Mouse (Mus musculus): ENCODE measurements around the gene Bmpr1b. TPM values are rescaled to one million over a fixed set of nuclear protein-coding genes. Genes with fewer than 3 reads are reported as not detected.

Gene Bmpr1b
- polyA plus RNA-seq, 1 experiment from 2014 or later: 4.1 TPM

DNA sequence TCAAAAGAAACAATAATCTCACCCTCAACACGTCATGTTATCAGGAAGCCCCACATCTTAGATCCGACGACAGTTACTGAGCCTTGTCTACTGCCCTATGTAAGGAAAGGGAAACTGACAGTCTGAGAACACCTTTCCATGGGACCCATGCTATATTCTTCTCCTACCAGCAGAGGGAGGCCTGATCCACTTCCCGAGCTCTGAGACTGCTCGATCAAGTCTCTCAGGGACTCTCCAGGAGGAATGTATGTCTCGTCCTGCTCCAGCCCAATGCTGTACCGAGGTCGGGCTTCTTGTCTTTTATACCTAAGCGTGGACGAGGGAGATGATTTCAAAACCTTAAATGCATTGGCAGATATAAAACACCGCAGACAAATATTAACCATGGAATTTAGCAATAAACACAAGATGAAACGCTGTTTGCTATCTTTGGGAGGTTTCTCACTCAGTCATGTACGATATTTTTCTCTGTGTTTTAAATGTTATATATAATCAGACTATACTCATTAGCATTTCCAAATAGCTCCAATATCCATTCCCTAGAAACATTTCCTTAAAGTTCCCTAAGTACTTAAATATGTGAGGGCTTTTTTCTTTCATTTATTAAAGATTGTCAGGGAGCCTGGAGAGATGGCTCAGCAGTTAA lies 306.3 kb downstream of the Bmpr1b start:
- Histone ChIP-seq H3K27me3 (peaks cover 9% of the 10 kb centered on the region; the same call in 1 of the 2 replicates), H3K4me2 (peak overlapping the region; percentile 43), H3K9ac (no peak overlapping the region), H3K9me3 (no peaks in the 10 kb centered on the region), H3K27ac (no peak overlapping the region), H3K4me3 (no peak overlapping the region), H3K36me3 (no peaks in the 10 kb centered on the region), H3K4me1 (no peaks in the 10 kb centered on the region)
- ATAC-seq (ENCODE audit: insufficient number of reproducible peaks, insufficient read depth, low FRiP score, low TSS enrichment, low read depth): peak; percentile 71; the same call in 1 of the 2 replicates
- WGBS: 23% methylated on average over 13 of the region's 13 CpGs

DNA sequence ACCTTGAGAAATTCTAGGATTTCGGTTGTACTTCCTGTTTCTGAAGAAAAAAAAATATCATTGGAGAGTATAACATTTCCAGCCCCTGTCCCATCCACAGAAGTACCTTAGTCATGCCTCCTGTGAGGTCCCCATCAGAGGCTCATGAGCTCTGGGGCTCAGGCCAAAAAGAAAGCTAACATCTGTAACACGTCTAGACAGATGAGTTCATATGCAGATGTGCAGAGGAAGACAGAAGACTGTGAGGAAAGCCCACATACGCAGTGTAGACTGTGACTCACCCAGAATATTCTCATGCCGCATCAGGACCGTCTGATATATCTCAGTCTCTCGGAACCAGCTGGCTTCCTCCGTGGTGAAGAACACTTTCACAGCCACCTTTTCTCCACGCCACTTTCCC lies 312.1 kb downstream of the Bmpr1b start:
- H3K27me3 ChIP-seq: 0 out of 2 replicates have a peak, but pooled peaks cover 5% of the 10 kb centered on the region
- 75% methylated on average over 8 of the region's 8 CpGs for WGBS
- H3K9me3 ChIP-seq: no peaks in the 10 kb centered on the region
- no peaks in the 10 kb centered on the region for H3K36me3 ChIP-seq
- no peaks in the 10 kb centered on the region for H3K4me1 ChIP-seq
- H3K4me2 ChIP-seq: no peak overlapping the region
- no peak overlapping the region for H3K9ac ChIP-seq
- no peak overlapping the region for H3K27ac ChIP-seq
- ATAC-seq (ENCODE audit: insufficient number of reproducible peaks, insufficient read depth, low FRiP score, low TSS enrichment, low read depth): no peak
- no peak overlapping the region for H3K4me3 ChIP-seq

- 63% methylated on average over 4 of the region's 4 CpGs for WGBS
- H3K27ac ChIP-seq: no peak overlapping the region
- no peak for ATAC-seq (ENCODE audit: insufficient number of reproducible peaks, insufficient read depth, low FRiP score, low TSS enrichment, low read depth)
Measured at GRCm38 (mm10) chr3:141854339-141854738, 314.9 kb downstream of the Bmpr1b start.

DNA sequence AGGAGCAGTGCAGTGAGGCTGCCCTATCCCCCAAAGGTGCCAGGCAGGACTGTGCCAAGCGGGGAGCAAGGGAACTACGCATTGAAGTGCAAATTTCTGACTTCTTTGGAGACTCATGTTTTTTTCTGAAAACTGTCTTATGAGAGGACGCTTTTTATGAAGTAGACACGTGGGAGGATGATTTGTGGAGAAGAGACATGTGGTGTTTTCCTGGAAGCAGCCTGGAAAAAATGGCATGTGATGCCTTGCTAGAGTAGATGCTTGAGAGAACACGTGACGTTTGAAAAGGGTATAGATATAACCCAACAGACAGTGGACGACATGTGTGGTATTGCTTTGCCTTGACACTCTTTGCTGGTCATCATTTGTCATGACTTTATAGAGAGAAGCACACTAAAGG lies 319.1 kb downstream of the Bmpr1b start:
- H3K9me3 ChIP-seq: no peaks in the 10 kb centered on the region
- no peak overlapping the region for H3K4me2 ChIP-seq
- no peaks in the 10 kb centered on the region for H3K36me3 ChIP-seq
- H3K27ac ChIP-seq: no peak overlapping the region
- H3K4me1 ChIP-seq: no peaks in the 10 kb centered on the region
- no peaks in the 10 kb centered on the region for H3K27me3 ChIP-seq
- 79% methylated on average over 7 of the region's 7 CpGs for WGBS
- H3K9ac ChIP-seq: no peak overlapping the region
- no peak for ATAC-seq (ENCODE audit: insufficient number of reproducible peaks, insufficient read depth, low FRiP score, low TSS enrichment, low read depth)
- no peak overlapping the region for H3K4me3 ChIP-seq

More at GRCm38 (mm10) chr3:141854339-141854738, 314.9 kb downstream of the Bmpr1b start:
- H3K9ac ChIP-seq: no peak overlapping the region
- no peak overlapping the region for H3K4me2 ChIP-seq
- no peaks in the 10 kb centered on the region for H3K36me3 ChIP-seq
- H3K27me3 ChIP-seq: no peaks in the 10 kb centered on the region
- no peak overlapping the region for H3K4me3 ChIP-seq
- no peaks in the 10 kb centered on the region for H3K9me3 ChIP-seq
- no peaks in the 10 kb centered on the region for H3K4me1 ChIP-seq

DNA sequence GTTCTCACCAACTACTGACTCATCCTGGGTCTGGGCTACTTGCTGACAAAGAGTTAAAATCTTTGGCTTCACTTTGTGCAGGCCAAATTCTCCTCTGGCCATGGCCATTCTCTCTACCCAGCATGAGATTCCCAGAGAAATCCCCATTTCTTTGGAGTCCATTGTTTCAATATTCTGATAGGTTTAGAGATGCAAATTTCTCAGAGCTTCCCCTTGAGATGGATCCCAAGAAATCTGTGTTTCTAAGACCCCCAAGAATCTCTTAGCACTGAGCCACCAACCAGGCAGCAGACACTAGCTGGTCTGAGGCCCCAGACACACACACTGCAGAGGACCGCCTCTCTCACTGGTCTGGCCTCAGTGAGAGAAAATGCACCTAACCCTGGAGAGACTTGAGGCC lies 320.0 kb downstream of the Bmpr1b start:
- no peak overlapping the region for H3K27ac ChIP-seq
- H3K9me3 ChIP-seq: no peaks in the 10 kb centered on the region
- H3K4me2 ChIP-seq: no peak overlapping the region
- H3K4me3 ChIP-seq: no peak overlapping the region
- WGBS: 48% methylated on average over 1 of the region's 1 CpGs
- no peaks in the 10 kb centered on the region for H3K4me1 ChIP-seq
- H3K27me3 ChIP-seq: no peaks in the 10 kb centered on the region
- no peak overlapping the region for H3K9ac ChIP-seq
- H3K36me3 ChIP-seq: no peaks in the 10 kb centered on the region
- no peak for ATAC-seq (ENCODE audit: insufficient number of reproducible peaks, insufficient read depth, low FRiP score, low TSS enrichment, low read depth)

GRCm38 (mm10) chr3:141838864-141839263 lies 330.4 kb downstream of the Bmpr1b start:
- no peak overlapping the region for H3K4me3 ChIP-seq
- H3K9me3 ChIP-seq: no peaks in the 10 kb centered on the region
- no peak overlapping the region for H3K9ac ChIP-seq
- H3K4me2 ChIP-seq: no peak overlapping the region
- no peaks in the 10 kb centered on the region for H3K36me3 ChIP-seq
- no peak for ATAC-seq (ENCODE audit: insufficient number of reproducible peaks, insufficient read depth, low FRiP score, low TSS enrichment, low read depth)
- WGBS: 40% methylated on average over 7 of the region's 7 CpGs
- no peaks in the 10 kb centered on the region for H3K4me1 ChIP-seq
- H3K27me3 ChIP-seq: no peaks in the 10 kb centered on the region
- no peak overlapping the region for H3K27ac ChIP-seq

DNA sequence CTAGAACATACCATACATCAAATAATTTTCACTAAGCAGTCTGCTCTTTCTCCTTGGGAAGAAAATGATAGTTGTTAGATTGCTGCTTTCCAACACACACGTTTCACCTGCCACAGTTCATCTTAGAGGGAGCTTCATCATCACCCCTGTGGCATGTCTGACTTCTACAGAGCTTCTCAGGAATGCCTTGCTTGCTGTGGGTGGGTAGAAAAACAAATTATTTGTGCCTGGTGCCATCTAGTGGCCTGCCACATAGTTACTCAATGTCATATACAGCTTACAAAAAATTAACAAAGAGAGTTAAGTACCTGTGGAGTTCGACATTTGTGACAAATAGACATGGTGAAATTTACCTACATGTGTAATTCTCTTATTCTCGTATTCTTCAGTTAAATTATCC lies 338.1 kb downstream of the Bmpr1b start:
- 15% methylated on average over 3 of the region's 3 CpGs for WGBS
- no peaks in the 10 kb centered on the region for H3K4me1 ChIP-seq
- no peak overlapping the region for H3K27ac ChIP-seq
- H3K9me3 ChIP-seq: no peaks in the 10 kb centered on the region
- no peaks in the 10 kb centered on the region for H3K27me3 ChIP-seq
- ATAC-seq (ENCODE audit: insufficient number of reproducible peaks, insufficient read depth, low FRiP score, low TSS enrichment, low read depth): no peak
- no peak overlapping the region for H3K4me3 ChIP-seq
- H3K9ac ChIP-seq: no peak overlapping the region
- peaks cover 13% of the 10 kb centered on the region; the same call in 1 of the 2 replicates for H3K36me3 ChIP-seq
- no peak overlapping the region for H3K4me2 ChIP-seq

- peaks cover 13% of the 10 kb centered on the region; the same call in 1 of the 2 replicates for H3K36me3 ChIP-seq
- no peaks in the 10 kb centered on the region for H3K4me1 ChIP-seq
- H3K27ac ChIP-seq: no peak overlapping the region
- 74% methylated on average over 5 of the region's 5 CpGs for WGBS
- H3K4me2 ChIP-seq: no peak overlapping the region
- ATAC-seq (ENCODE audit: insufficient number of reproducible peaks, insufficient read depth, low FRiP score, low TSS enrichment, low read depth): no peak
- H3K4me3 ChIP-seq: no peak overlapping the region
- no peak overlapping the region for H3K9ac ChIP-seq
- no peaks in the 10 kb centered on the region for H3K9me3 ChIP-seq
- H3K27me3 ChIP-seq: no peaks in the 10 kb centered on the region
Measured at GRCm38 (mm10) chr3:141828301-141828700, 340.9 kb downstream of the Bmpr1b start.

DNA sequence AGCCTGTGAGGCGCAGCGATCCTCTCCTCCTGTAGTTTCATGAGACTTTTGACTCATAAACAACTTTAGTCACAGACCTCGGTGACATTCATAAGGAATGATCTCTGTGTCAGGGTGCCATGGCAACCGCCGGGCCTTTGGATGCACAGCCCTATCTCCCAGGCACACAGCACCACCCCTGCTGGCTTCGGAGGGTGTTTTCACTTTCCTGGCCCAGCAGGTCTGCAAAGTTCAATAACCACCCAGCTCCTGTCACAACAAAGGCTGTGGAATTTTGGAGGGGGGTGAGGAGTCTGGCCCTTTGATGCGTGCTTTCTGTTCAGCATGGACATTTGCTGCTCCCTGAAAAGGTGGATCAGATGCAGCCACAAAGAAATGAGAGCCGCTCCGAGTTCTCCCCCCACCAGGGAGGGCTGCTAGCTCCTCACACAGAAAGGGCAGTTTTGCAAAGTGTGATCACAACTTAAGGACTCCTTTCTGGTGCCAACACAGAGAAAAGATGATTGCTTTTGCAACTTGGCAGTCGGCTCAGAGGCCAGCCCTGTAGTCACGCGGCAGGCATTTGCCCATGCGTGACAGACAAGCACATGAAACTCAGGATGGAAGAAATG lies 349.8 kb downstream of the Bmpr1b start:
- Histone ChIP-seq H3K9me3 (no peaks in the 10 kb centered on the region), H3K9ac (no peak overlapping the region), H3K4me2 (no peak overlapping the region; the same call in 1 of the 2 replicates), H3K27ac (no peak overlapping the region), H3K4me1 (peaks cover 11% of the 10 kb centered on the region; the same call in 1 of the 2 replicates), H3K27me3 (no peaks in the 10 kb centered on the region), H3K36me3 (peaks cover 4% of the 10 kb centered on the region; the same call in 1 of the 2 replicates), H3K4me3 (no peak overlapping the region)
- no peak for ATAC-seq (ENCODE audit: insufficient number of reproducible peaks, insufficient read depth, low FRiP score, low TSS enrichment, low read depth)
- 28% methylated on average over 13 of the region's 13 CpGs for WGBS

GRCm38 (mm10) chr3:141818615-141819312 lies 350.5 kb downstream of the Bmpr1b start:
- ATAC-seq (ENCODE audit: insufficient number of reproducible peaks, insufficient read depth, low FRiP score, low TSS enrichment, low read depth): no peak
- Histone ChIP-seq H3K9me3 (no peaks in the 10 kb centered on the region), H3K4me3 (no peak overlapping the region), H3K27me3 (no peaks in the 10 kb centered on the region), H3K36me3 (peaks cover 4% of the 10 kb centered on the region; the same call in 1 of the 2 replicates), H3K9ac (no peak overlapping the region), H3K4me1 (peaks cover 11% of the 10 kb centered on the region; the same call in 1 of the 2 replicates), H3K27ac (no peak overlapping the region), H3K4me2 (no peak overlapping the region)
- WGBS: 55% methylated on average over 3 of the region's 3 CpGs

GRCm38 (mm10) chr3:141814776-141815175 lies 354.4 kb downstream of the Bmpr1b start:
- no peak overlapping the region for H3K4me3 ChIP-seq
- H3K27ac ChIP-seq: no peak overlapping the region
- H3K36me3 ChIP-seq: peaks cover 4% of the 10 kb centered on the region; the same call in 1 of the 2 replicates
- no peak for ATAC-seq (ENCODE audit: insufficient number of reproducible peaks, insufficient read depth, low FRiP score, low TSS enrichment, low read depth)
- no peak overlapping the region for H3K9ac ChIP-seq
- H3K4me2 ChIP-seq: no peak overlapping the region
- H3K27me3 ChIP-seq: no peaks in the 10 kb centered on the region
- peaks cover 11% of the 10 kb centered on the region; the same call in 1 of the 2 replicates for H3K4me1 ChIP-seq
- 29% methylated on average over 1 of the region's 1 CpGs for WGBS
- no peaks in the 10 kb centered on the region for H3K9me3 ChIP-seq

Measured in embryonic facial prominence, embryonic 13.5 days (tissue).